Mouse (Mus musculus) erythroblast, embryonic 14.5 days (primary cell): Measurements from ENCODE around the gene Qrfp.

Source experiments
- GATA1 ChIP-seq: IDR thresholded peaks from 2 replicates; pipeline ENCODE4 v1.6.1; 2012; ENCODE audit warnings: low read length, inconsistent platforms, mixed read lengths
- TAL1 ChIP-seq: IDR thresholded peaks from 3 replicates; pipeline ENCODE4 v1.6.1; 2012; ENCODE audit warnings: low read length, inconsistent platforms, mixed read lengths

DNA sequence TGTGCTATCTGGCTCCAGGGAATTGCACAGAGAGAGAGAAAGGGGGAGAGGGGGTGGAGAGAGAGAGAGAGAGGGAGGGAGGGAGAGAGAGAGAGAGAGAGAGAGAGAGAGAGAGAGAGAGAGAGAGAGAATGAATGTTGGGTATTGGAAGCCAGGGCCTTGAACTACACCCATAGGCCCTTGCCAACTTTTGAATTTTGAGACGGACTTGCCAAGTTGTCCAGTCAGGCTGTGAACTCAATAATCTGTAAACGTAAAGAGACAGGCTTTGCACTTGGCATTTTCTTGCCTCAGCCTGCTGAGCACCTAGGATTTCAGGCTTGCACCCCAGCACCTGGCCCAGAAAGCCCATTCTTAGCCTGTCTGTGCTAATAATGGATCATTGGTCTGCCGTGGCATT lies 48.2 kb downstream of the Qrfp start:
- TF ChIP-seq GATA1 (no peak), TAL1 (no peak)
